Mouse (Mus musculus) urinary bladder, adult 18-20 months (tissue): ENCODE measurements around the gene Rsbn1l.
"Not testable (repeated sequence)": the region's sequence is repeated elsewhere in the genome, so short reads cannot be mapped to it uniquely, and the experiment has no call there.

ENCODE experiments used
- DNase-seq, 2 experiments: peaks; one replicate each; pipeline ENCODE4 v3.0.0; 2022; ENCODE audit warnings: low spot score in 2 of 2, mixed read lengths in 2 of 2

Gene Rsbn1l

DNA sequence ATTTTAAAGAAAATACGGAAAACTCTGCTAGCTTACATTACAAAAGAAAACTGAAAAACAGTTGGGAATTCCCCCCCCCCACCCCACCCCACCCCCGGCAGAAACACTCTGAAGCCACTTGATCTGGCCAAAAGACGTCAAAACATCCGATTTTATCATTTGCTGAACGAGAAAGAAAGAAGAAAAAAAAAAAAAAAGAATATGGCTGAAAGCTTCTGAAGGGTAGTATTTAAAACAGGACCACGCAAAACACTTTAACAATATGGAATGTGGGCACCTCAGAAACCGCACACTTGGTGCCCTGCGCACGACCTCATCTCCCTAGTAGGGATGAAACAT, 5.7 kb downstream of the Rsbn1l start:
- DNase-seq: no peak

- no peak for DNase-seq
These were observed 6.1 kb downstream of the Rsbn1l start for GRCm38 (mm10) chr5:20950093-20950492.

DNA sequence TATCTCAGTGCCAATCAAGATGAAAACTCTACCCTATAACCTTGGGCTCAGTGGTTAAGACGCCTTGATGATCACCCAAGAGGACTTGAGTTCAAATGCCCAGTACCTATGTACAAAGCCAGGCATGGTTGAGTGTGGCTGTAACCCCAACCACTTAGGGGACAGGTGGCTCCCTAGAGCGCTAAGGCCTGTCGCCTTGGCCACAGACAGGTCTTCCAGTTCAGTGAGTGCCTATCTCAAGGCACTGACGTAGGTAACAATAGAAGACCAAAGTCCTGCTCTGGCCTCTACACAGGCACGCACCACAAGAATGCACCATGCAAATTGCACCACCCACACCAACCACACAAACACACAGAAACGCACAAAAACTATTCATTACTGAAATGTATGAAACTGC, 9.3 kb downstream of the Rsbn1l start:
- no peak for DNase-seq

- no peak for DNase-seq
These were observed 11.0 kb downstream of the Rsbn1l start for GRCm38 (mm10) chr5:20944961-20945748.

- not testable (repeated sequence) for DNase-seq
These were observed 12.4 kb downstream of the Rsbn1l start for GRCm38 (mm10) chr5:20943791-20944190.

DNA sequence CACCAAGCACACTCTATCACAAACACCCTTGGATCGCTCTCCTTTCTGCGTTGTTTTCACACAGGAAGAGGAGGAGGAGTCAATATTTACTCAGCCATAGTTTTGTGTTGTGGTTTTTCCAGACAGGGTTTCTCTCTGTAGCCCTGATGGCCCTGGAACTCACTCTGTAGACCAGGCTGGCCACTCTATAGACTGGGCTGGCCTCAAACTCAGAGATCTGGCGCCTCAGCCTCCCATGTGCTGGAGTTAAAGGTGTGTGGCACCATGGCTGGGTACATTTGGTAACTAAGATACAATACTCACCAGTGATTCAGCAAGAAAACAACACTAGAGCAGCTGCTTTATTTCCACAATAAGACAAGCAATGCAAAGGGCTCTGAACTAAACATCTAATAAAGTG, 13.7 kb downstream of the Rsbn1l start:
- no peak for DNase-seq

- no peak for DNase-seq
These were observed 15.0 kb downstream of the Rsbn1l start for GRCm38 (mm10) chr5:20941205-20941604.

- DNase-seq: no peak
These were observed 15.5 kb downstream of the Rsbn1l start for GRCm38 (mm10) chr5:20940696-20941095.

GRCm38 (mm10) chr5:20940040-20940571, 16.1 kb downstream of the Rsbn1l start:
- DNase-seq: no peak

DNA sequence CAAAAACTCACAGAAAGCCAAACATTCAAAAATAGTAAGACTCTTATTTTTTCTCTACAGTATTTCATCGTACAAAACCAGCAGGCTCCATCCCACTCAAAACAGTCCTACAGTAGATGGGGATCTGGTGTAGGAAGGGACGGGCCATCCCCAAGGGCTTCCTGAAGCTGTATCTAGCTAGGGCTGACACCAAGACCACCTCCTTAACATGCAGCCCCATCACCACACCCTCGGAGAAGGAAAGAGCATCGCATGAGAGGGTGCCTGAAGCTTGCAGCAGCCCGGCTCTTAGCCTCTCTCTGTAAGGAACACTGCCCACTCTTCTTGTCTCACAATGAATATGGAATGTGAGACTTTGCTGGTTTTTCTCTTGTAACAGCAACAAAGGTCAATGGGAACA, 17.7 kb downstream of the Rsbn1l start:
- DNase-seq: no peak

DNA sequence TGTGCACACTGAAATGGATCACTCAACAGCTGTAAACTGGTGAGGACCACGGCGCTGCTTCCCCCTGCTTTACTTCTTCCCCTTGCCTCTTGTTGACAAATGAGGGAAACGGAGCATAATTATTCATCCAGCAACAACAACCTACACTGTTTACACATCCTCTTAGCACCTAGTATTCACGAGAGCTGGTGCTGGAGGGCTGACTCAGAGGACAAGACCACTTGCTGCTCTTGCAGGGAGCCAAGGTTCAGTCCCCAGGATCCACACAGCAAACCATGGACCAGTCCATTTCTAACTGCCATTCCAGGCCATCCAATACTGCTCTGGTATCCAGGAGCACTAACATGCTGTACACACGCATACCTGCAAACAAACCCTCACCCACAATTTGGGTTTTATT, 20.3 kb downstream of the Rsbn1l start:
- DNase-seq: no peak

DNA sequence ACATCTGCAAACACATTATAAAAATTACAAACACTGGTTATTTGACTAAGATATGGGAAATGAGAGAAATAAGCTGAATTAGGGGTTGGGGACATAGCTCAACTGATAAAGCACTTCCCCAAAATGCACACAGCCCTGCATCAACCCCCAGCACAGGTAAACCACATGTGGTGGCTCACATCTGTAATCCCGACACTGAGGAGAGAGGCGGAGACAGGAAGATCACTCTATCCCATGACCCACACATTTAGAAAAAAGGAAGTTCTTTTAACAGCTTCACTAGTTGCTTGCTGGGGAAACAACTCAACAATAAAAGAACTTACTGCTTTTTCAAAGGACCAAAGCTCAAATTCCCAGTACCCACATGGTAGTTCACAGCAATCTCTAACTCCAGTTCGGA, 23.6 kb downstream of the Rsbn1l start:
- DNase-seq: no peak

DNA sequence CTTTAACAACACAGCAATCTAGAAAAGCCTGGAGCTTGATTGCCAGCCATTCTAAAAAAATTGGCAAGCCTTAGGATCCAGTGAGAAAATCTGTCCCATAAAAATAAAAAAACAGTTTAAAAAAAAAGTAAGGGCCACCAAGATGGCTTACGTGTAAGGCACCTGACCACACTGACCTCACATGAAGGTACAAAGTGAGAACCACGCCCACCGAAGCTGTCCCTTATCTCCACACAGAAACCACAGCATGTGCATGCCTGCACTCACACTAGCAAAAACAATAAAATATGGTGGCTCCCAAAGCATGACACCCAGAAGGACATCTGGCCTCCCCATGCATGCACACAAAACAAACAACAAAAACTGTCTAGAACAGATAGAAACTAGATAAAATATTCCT, 24.9 kb downstream of the Rsbn1l start:
- DNase-seq: no peak

DNA sequence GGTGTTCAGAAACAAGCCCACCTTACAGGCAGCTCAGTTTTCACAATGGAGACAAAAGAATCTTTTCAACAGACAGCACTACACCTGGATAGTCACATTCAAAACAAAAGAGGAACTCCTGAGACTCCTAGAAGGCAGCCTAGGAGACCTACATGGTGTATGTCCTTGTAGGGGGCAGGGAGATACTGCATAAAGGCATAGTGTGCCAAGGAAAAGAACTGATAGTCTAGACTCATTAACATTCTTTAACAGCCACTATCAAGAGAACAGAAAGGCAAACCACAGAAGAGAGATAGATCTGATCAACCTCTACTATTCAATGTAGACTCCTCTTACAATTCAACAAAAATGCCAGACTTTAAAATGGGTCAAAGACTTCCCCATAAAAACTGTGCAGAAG, 25.8 kb downstream of the Rsbn1l start:
- DNase-seq: no peak

GRCm38 (mm10) chr5:20929669-20930151, 26.5 kb downstream of the Rsbn1l start:
- DNase-seq: peak in 1 of 2 experiments; percentile 27

DNA sequence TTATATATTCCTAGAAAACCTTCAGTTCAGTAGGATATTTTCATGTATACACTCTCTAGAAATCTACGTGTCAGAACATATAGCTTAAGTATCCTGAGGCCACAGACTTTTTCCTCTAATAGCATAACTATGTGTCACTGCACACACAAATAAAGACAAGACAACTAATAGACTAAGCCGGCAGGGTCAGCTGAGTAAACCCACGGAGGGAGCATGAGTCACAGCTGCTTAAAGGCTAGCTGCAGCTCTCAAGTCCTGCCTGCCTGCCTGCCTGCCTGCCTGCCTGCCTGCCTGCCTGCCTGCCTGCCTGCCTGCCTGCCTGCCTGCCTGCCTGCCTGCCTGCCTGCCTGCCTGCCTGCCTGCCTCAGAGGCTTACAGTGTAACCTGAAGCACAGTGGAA, 30.7 kb downstream of the Rsbn1l start:
- no peak for DNase-seq

- no peak for DNase-seq
These were observed 31.6 kb downstream of the Rsbn1l start for GRCm38 (mm10) chr5:20924608-20925007.

- DNase-seq: no peak
These were observed 36.6 kb downstream of the Rsbn1l start for GRCm38 (mm10) chr5:20919566-20919965.

GRCm38 (mm10) chr5:20918967-20919366, 37.2 kb downstream of the Rsbn1l start:
- no peak for DNase-seq

- DNase-seq: peak; percentile 31 to 34
These were observed 42.6 kb downstream of the Rsbn1l start for GRCm38 (mm10) chr5:20913372-20914275.

DNA sequence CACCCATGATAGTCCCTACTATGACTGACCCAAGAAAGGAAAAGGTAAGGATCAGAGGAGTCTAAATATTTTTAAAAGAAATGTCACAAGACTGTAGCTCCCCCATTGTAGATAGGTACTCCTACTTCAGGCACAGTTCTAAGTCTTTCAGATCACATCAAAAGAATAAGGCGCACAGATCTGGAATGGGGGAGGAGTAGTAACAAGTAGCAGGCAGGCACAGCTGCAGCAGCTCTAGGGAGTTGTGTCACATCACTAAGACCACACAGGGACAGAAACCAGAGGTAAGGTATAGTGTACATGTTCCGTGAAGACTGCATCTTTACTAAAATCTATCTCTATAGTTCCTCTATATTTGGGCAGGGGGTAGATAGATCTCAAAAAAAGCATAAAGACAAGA, 44.5 kb downstream of the Rsbn1l start:
- DNase-seq: no peak

GRCm38 (mm10) chr5:20906191-20906590, 50.0 kb downstream of the Rsbn1l start:
- no peak for DNase-seq

DNA sequence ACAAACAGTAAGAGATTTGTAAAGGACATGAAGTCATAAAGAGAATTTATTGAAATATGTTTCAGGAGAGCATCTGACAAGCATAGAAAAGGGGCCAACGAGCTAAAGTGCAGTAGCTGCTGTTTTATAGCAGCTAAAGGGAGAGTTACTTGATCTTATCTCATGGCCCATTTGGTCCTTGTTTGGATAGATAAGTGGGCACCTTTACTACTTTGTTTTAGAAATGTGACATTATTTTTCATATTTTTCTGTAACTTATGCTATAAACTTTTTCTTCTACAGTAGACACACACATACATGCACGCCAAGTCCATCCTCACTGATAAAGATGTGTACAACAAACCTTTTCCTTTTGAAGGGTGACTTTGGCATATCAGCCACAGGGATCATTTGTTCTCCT, 50.8 kb downstream of the Rsbn1l start:
- DNase-seq: no peak
